Mouse (Mus musculus) heart, embryonic 12.5 days (tissue): Measurements from ENCODE around the gene Cd96. TPM values are rescaled to one million over a fixed set of nuclear protein-coding genes. Genes with fewer than 3 reads are reported as not detected.
"Not testable (repeated sequence)": the region's sequence is repeated elsewhere in the genome, so short reads cannot be mapped to it uniquely, and the experiment has no call there.

ENCODE experiments used
- ATAC-seq: fragments of 200-750 bp; cut with Nextera tagmentation; 2 replicates; pipeline ENCODE4 v1.8.0; 2017; ENCODE audit warnings: moderate TSS enrichment, moderate library complexity; ENCODE audit not compliant: insufficient number of reproducible peaks, low FRiP score
- H3K27ac ChIP-seq: fragments of 300-500 bp; sonication (generic); 2 replicates; pipeline ENCODE4 v1.5.1; 2016; ENCODE audit warnings: mild to moderate bottlenecking, moderate library complexity; ENCODE audit not compliant: poor library complexity, severe bottlenecking
- H3K27me3 ChIP-seq: fragments of 300-500 bp; sonication (generic); replicated peaks from 2 replicates; pipeline ENCODE4 v1.6.1; 2016; ENCODE audit warnings: mild to moderate bottlenecking, moderate library complexity
- H3K36me3 ChIP-seq: fragments of 300-500 bp; sonication (generic); 2 replicates; pipeline ENCODE4 v1.6.1; 2016; ENCODE audit warnings: mild to moderate bottlenecking, moderate library complexity
- H3K4me1 ChIP-seq: fragments of 300-500 bp; sonication (generic); replicated peaks from 2 replicates; pipeline ENCODE4 v1.6.1; 2016; ENCODE audit warnings: mild to moderate bottlenecking
- H3K4me2 ChIP-seq: fragments of 300-500 bp; sonication (generic); 2 replicates; pipeline ENCODE4 v1.6.1; 2016; ENCODE audit warnings: mild to moderate bottlenecking, moderate library complexity
- H3K4me3 ChIP-seq: fragments of 300-500 bp; sonication (generic); 2 replicates; pipeline ENCODE4 v1.5.1; 2016; ENCODE audit warnings: mild to moderate bottlenecking
- H3K9ac ChIP-seq: fragments of 300-500 bp; sonication (generic); 2 replicates; pipeline ENCODE4 v1.6.1; 2016; ENCODE audit warnings: mild to moderate bottlenecking, moderate library complexity
- H3K9me3 ChIP-seq: fragments of 300-500 bp; sonication (generic); replicated peaks from 2 replicates; pipeline ENCODE4 v1.6.1; 2016; ENCODE audit warnings: mild to moderate bottlenecking, moderate library complexity
- WGBS: fragments of 180-500 bp; shearing (Covaris S2); methylation state at CpG from one replicate; pipeline ENCODE4 v1.1.7; 2016; 5-methylcytosine and 5-hydroxymethylcytosine counted together
- polyA plus RNA-seq: library from polyadenylated mRNA; unstranded; fragments of >200 nt; fragmentation: Nextera tagmentation; extraction: Ambion mirVana; gene quantifications from 2 replicates; pipeline ENCODE4 v1.2.1, GENCODE M21; 2016

Gene Cd96
- polyA plus RNA-seq, result not detected in 2 replicates

- no peak within 1 kb of the TSS for H3K27ac ChIP-seq
- no peak for ATAC-seq
- no peaks in the 10 kb centered on the region for H3K9me3 ChIP-seq
- H3K9ac ChIP-seq, result no peak within 1 kb of the TSS
- no peaks in the 10 kb centered on the region for H3K36me3 ChIP-seq
- H3K4me2 ChIP-seq, result no peak within 1 kb of the TSS
- H3K27me3 ChIP-seq, result no peaks in the 10 kb centered on the region; the same call in 1 of the 2 replicates
- H3K4me1 ChIP-seq, result no peaks in the 10 kb centered on the region
- WGBS, result 79% methylated on average over 10 of the region's 10 CpGs
- H3K4me3 ChIP-seq, result no peak within 1 kb of the TSS
Measured at GRCm38 (mm10) chr16:46120020-46120419, at the start of gene Cd96. TSS of gene Cd96 (minus strand) at chr16:46120251.

- 74% methylated on average over 3 of the region's 3 CpGs for WGBS
Measured at GRCm38 (mm10) chr16:46166971-46167370, 46.9 kb upstream of the Cd96 start.

GRCm38 (mm10) chr16:46165305-46165704 lies 45.3 kb upstream of the Cd96 start:
- no peak for ATAC-seq

More at GRCm38 (mm10) chr16:46166971-46167370, 46.9 kb upstream of the Cd96 start:
- no peak for ATAC-seq
- Histone ChIP-seq H3K36me3 (no peaks in the 10 kb centered on the region), H3K9ac (no peak overlapping the region), H3K27me3 (no peaks in the 10 kb centered on the region), H3K4me1 (no peaks in the 10 kb centered on the region), H3K4me3 (no peak overlapping the region), H3K9me3 (no peaks in the 10 kb centered on the region), H3K27ac (no peak overlapping the region), H3K4me2 (no peak overlapping the region)

GRCm38 (mm10) chr16:46154832-46155231 lies 34.8 kb upstream of the Cd96 start, which contains the start of gene Gm4737:
TSS of gene Gm4737 (minus strand) at chr16:46155077.
- WGBS, result 92% methylated on average over 13 of the region's 16 CpGs

More at GRCm38 (mm10) chr16:46165305-46165704, 45.3 kb upstream of the Cd96 start:
- no peak overlapping the region for H3K9ac ChIP-seq
- H3K4me2 ChIP-seq, result no peak overlapping the region
- H3K4me1 ChIP-seq, result no peaks in the 10 kb centered on the region
- WGBS, result 68% methylated on average over 4 of the region's 4 CpGs
- H3K36me3 ChIP-seq, result no peaks in the 10 kb centered on the region
- no peaks in the 10 kb centered on the region for H3K27me3 ChIP-seq
- H3K4me3 ChIP-seq, result no peak overlapping the region
- no peak overlapping the region for H3K27ac ChIP-seq
- H3K9me3 ChIP-seq, result no peaks in the 10 kb centered on the region

GRCm38 (mm10) chr16:46151141-46151540 lies 31.1 kb upstream of the Cd96 start:
- Histone ChIP-seq H3K4me2 (no peak overlapping the region), H3K4me1 (0 out of 2 replicates have a peak, but pooled peaks cover 4% of the 10 kb centered on the region), H3K4me3 (no peak overlapping the region), H3K9me3 (no peaks in the 10 kb centered on the region), H3K9ac (no peak overlapping the region), H3K36me3 (no peaks in the 10 kb centered on the region), H3K27ac (no peak overlapping the region), H3K27me3 (no peaks in the 10 kb centered on the region)
- no peak for ATAC-seq

More at GRCm38 (mm10) chr16:46154832-46155231, 34.8 kb upstream of the Cd96 start, which contains the start of gene Gm4737:
- not testable (repeated sequence) for H3K27me3 ChIP-seq, H3K4me3 ChIP-seq, H3K4me1 ChIP-seq, ATAC-seq, H3K4me2 ChIP-seq, H3K36me3 ChIP-seq, H3K9me3 ChIP-seq, H3K27ac ChIP-seq, H3K9ac ChIP-seq

GRCm38 (mm10) chr16:46148661-46149341 lies 28.8 kb upstream of the Cd96 start:
- Histone ChIP-seq H3K4me2 (no peak overlapping the region), H3K27me3 (no peaks in the 10 kb centered on the region), H3K9ac (no peak overlapping the region), H3K9me3 (no peaks in the 10 kb centered on the region), H3K4me3 (no peak overlapping the region), H3K36me3 (no peaks in the 10 kb centered on the region), H3K27ac (no peak overlapping the region), H3K4me1 (0 out of 2 replicates have a peak, but pooled peaks cover 4% of the 10 kb centered on the region)
- WGBS, result 54% methylated on average over 3 of the region's 3 CpGs
- ATAC-seq, result no peak

GRCm38 (mm10) chr16:46146962-46147361 lies 26.9 kb upstream of the Cd96 start:
- no peak overlapping the region for H3K4me3 ChIP-seq
- no peak overlapping the region for H3K9ac ChIP-seq
- H3K4me2 ChIP-seq, result no peak overlapping the region
- no peak overlapping the region for H3K27ac ChIP-seq
- ATAC-seq, result peak; percentile 18; the same call in 1 of the 2 replicates
- H3K4me1 ChIP-seq, result 0 out of 2 replicates have a peak, but pooled peaks cover 4% of the 10 kb centered on the region
- H3K36me3 ChIP-seq, result no peaks in the 10 kb centered on the region
- no peaks in the 10 kb centered on the region for H3K9me3 ChIP-seq
- 29% methylated on average over 3 of the region's 3 CpGs for WGBS
- no peaks in the 10 kb centered on the region for H3K27me3 ChIP-seq

GRCm38 (mm10) chr16:46122238-46122637 lies 2.2 kb upstream of the Cd96 start:
- Histone ChIP-seq H3K9me3 (no peaks in the 10 kb centered on the region), H3K27me3 (no peaks in the 10 kb centered on the region; the same call in 1 of the 2 replicates), H3K9ac (no peak overlapping the region), H3K36me3 (no peaks in the 10 kb centered on the region), H3K4me1 (no peaks in the 10 kb centered on the region), H3K27ac (no peak overlapping the region), H3K4me3 (no peak overlapping the region), H3K4me2 (no peak overlapping the region)
- ATAC-seq, result no peak

- 49% methylated on average over 2 of the region's 2 CpGs for WGBS
- ATAC-seq, result no peak
- no peaks in the 10 kb centered on the region; the same call in 1 of the 2 replicates for H3K27me3 ChIP-seq
- H3K9me3 ChIP-seq, result no peaks in the 10 kb centered on the region
- no peaks in the 10 kb centered on the region for H3K36me3 ChIP-seq
- H3K4me3 ChIP-seq, result no peak overlapping the region
- no peak overlapping the region for H3K9ac ChIP-seq
- no peak overlapping the region for H3K4me2 ChIP-seq
- no peak overlapping the region for H3K27ac ChIP-seq
- H3K4me1 ChIP-seq, result no peaks in the 10 kb centered on the region
Measured at GRCm38 (mm10) chr16:46121420-46121819, 1.4 kb upstream of the Cd96 start.

GRCm38 (mm10) chr16:46120607-46121006 lies 556 bp upstream of the Cd96 start:
- ATAC-seq, result no peak
- WGBS, result 59% methylated on average over 3 of the region's 3 CpGs
- no peak overlapping the region for H3K4me3 ChIP-seq
- no peak overlapping the region for H3K9ac ChIP-seq
- H3K27ac ChIP-seq, result no peak overlapping the region
- H3K4me1 ChIP-seq, result no peaks in the 10 kb centered on the region
- H3K27me3 ChIP-seq, result no peaks in the 10 kb centered on the region; the same call in 1 of the 2 replicates
- H3K36me3 ChIP-seq, result no peaks in the 10 kb centered on the region
- H3K9me3 ChIP-seq, result no peaks in the 10 kb centered on the region
- H3K4me2 ChIP-seq, result no peak overlapping the region

- Histone ChIP-seq H3K4me3 (no peak overlapping the region), H3K4me1 (no peaks in the 10 kb centered on the region), H3K27me3 (no peaks in the 10 kb centered on the region; the same call in 1 of the 2 replicates), H3K9ac (no peak overlapping the region), H3K9me3 (no peaks in the 10 kb centered on the region), H3K4me2 (no peak overlapping the region), H3K36me3 (no peaks in the 10 kb centered on the region), H3K27ac (no peak overlapping the region)
- 79% methylated on average over 3 of the region's 3 CpGs for WGBS
- ATAC-seq, result no peak
Measured at GRCm38 (mm10) chr16:46117645-46118044, 2.4 kb downstream of the Cd96 start.
